ENCODE assay signal across 10 mouse cellular contexts in the genomic region with DNA sequence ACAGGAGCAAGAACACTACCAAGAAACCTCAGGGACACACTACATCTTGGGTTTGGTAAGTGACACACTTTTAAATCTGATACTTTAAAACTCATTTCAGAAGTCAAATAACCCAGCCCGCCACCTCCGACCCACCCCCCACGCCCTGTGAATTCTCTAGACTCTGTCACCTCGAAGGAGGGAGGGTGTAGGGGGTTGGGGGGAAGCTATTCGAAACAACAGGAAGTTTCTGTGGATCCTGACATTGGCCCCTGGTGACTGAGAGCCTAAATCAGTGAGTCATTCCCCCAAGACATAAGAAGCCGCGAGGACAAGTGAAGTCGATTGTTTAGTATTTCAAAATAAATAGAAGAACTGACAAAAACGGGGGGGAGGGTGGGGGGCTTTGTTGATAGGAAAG.
DNase-seq lines count a peak whose midpoint lies in the region; ATAC-seq and TF ChIP-seq lines count a peak whose summit lies in the region.
"Had no signal": no experiment of that assay in that cellular context is flagged by ENCODE, and none has a peak within 500 bp of the region (broad histone marks: within the 10 kb centered on the region; RNA-seq: fewer than 3 reads in every experiment).

No protein-coding gene starts in this region.

- H3K4me1 ChIP-seq in heart, embryonic 16.5 days (ENCODE audit: control insufficient read depth, insufficient read depth, low read length), result peaks cover 43% of the 10 kb centered on the region
- peaks cover 13% of the 10 kb centered on the region; the same call in 1 of the 2 replicates for H3K4me1 ChIP-seq in limb, embryonic 14.5 days (ENCODE audit: control insufficient read depth, insufficient read depth, low read length)

- no peak for DNase-seq in heart, adult 11 months
- peak; percentile 85 for DNase-seq in 416B (ENCODE audit: low read depth)
- no peak for DNase-seq in limb, embryonic 14.5 days (ENCODE audit: low spot score)
- no peak for DNase-seq in left cerebral cortex, adult 11 months (ENCODE audit: low spot score)
- DNase-seq in cerebellum, adult 11-12 months, result no peak
- DNase-seq in left cerebral cortex, adult 18-20 months (ENCODE audit: low spot score in 2 of 2), result no peak
- DNase-seq: layer of hippocampus, adult 9-11 months had no signal

- WGBS in heart, embryonic 16.5 days, result 35% methylated on average over 9 of the region's 9 CpGs
- WGBS in limb, embryonic 14.5 days, result 14% methylated on average over 9 of the region's 9 CpGs

- peak overlapping the region; percentile 14; the same call in 1 of the 2 replicates for H3K4me2 ChIP-seq in heart, embryonic 16.5 days (ENCODE audit: low read depth, low read length)
- H3K4me2 ChIP-seq in limb, embryonic 14.5 days (replicated peaks; ENCODE audit: low read depth, low read length, severe bottlenecking), result peak overlapping the region; percentile 22; the same call in 1 of the 2 replicates
- H3K4me2 ChIP-seq: hindbrain, embryonic 13.5 days had no signal

- H3K27ac ChIP-seq in heart, embryonic 16.5 days (ENCODE audit: low read length), result no peak overlapping the region
- no peak overlapping the region for H3K27ac ChIP-seq in limb, embryonic 14.5 days (replicated peaks; ENCODE audit: low read depth, low read length)
- H3K27ac ChIP-seq: hindbrain, embryonic 13.5 days had no signal

- ATAC-seq in heart, embryonic 16.5 days (replicated peaks; ENCODE audit: extremely low read depth, insufficient read depth, low FRiP score), result no peak
- peak; percentile 47 for ATAC-seq in activated CD4-positive, CD25-positive, alpha-beta regulatory T cell, adult 4 months
- no peak for ATAC-seq in limb, embryonic 14.5 days (ENCODE audit: low FRiP score, low read depth)

- no peaks in the 10 kb centered on the region for H3K9me3 ChIP-seq in heart, embryonic 16.5 days (replicated peaks; ENCODE audit: control insufficient read depth, low read length)
- H3K9me3 ChIP-seq in limb, embryonic 14.5 days (ENCODE audit: control insufficient read depth, low read length), result no peaks in the 10 kb centered on the region
- H3K9me3 ChIP-seq: hindbrain, embryonic 13.5 days had no signal

- H3K4me3 ChIP-seq in heart, embryonic 16.5 days (ENCODE audit: low read length), result no peak overlapping the region
- H3K4me3 ChIP-seq in limb, embryonic 14.5 days (replicated peaks; ENCODE audit: low read length), result no peak overlapping the region
- H3K4me3 ChIP-seq: hindbrain, embryonic 13.5 days had no signal

- H3K9ac ChIP-seq in heart, embryonic 16.5 days (ENCODE audit: low read length), result no peak overlapping the region
- no peak overlapping the region for H3K9ac ChIP-seq in limb, embryonic 14.5 days (ENCODE audit: low read depth, low read length, severe bottlenecking)
- H3K9ac ChIP-seq: hindbrain, embryonic 13.5 days had no signal

- TF ChIP-seq POLR2A in limb, embryonic 14.5 days (IDR thresholded peaks at IDR 0.05; ENCODE audit: borderline replicate concordance, extremely low read depth, insufficient read depth, insufficient read length), result no peak

- H3K27me3 ChIP-seq in heart, embryonic 16.5 days (ENCODE audit: control insufficient read depth, insufficient read depth, low read length), result no peaks in the 10 kb centered on the region
- H3K27me3 ChIP-seq in limb, embryonic 14.5 days (ENCODE audit: control insufficient read depth, insufficient read depth, low read length), result 0 out of 2 replicates have a peak, but pooled peaks cover 3% of the 10 kb centered on the region

- H3K36me3 ChIP-seq in heart, embryonic 16.5 days (ENCODE audit: control insufficient read depth, insufficient read depth), result no peaks in the 10 kb centered on the region
- no peaks in the 10 kb centered on the region for H3K36me3 ChIP-seq in limb, embryonic 14.5 days (ENCODE audit: control insufficient read depth, insufficient read depth, low read length)
- H3K36me3 ChIP-seq: hindbrain, embryonic 13.5 days had no signal
